Mouse (Mus musculus) sigmoid colon, adult 10 weeks (tissue): ENCODE results near the gene Kit. TPM values are rescaled to one million over a fixed set of nuclear protein-coding genes. Genes with fewer than 3 reads are reported as not detected.

Experiments used
- polyA plus RNA-seq: library from polyadenylated mRNA; stranded (reverse); fragments of 350-450 nt; fragmentation: Illumina TruSeq; extraction: RNeasy Lipid Tissue Mini Kit (QIAGEN cat#74804); gene quantifications from one replicate; pipeline ENCODE4 v1.2.3, GENCODE M21; 2014; ENCODE audit warnings: low read depth, low replicate concordance

Gene Kit
- polyA plus RNA-seq = 64.1 TPM

DNA sequence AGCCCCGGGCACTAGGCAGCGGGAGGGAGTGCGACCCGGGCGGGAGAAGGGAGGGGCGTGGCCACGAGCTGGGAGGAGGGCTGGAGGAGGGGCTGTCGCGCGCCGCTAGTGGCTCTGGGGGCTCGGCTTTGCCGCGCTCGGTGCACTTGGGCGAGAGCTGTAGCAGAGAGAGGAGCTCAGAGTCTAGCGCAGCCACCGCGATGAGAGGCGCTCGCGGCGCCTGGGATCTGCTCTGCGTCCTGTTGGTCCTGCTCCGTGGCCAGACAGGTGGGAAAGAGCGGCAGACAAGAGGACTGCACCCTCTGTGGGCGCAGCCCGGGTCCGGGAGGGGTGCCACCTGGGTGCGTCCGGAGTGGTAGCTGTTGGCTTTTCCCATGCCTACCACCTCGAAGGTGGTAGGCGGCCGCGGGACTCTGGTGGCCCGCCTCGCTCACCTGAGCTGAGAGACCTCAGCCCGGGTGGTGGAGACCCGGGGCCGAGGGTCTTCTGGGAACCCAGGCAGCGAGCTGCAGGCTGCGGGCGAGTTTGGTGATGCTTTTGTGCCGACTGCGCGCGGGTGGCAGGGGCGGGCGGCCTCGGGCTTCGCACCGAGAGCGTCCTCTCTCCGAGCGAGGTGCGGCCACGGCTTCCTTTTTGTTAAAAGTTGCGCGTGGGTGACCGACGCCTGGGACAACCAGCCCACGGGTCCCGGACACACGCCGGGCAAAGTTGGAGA is at the start of gene Kit:
TSS of gene Kit (plus strand) at position 65 of the 715 bp plus-strand sequence.

